9 mouse cellular contexts compared by ENCODE assay signal in the genomic region with DNA sequence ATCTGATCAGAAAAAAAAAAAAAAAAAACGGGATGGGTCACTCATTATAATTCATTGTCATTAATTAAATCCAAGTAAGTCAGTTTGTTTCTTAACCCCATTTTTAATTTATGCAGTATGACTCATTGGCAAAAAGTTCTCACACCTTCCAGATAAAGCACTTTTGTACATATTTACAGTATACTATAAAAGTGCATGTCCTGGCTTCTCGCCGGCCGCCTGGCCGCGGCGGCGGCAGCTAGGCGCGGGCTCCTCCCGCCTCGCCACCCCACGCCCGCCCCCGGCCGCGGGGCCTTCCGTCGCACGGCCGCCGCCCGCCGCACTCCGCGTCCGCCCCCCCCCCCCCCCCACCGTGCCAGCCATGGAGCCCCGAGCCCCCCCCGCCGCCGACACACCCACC. TPM values are rescaled to one million over a fixed set of nuclear protein-coding genes. Genes with fewer than 3 reads are reported as not detected.
DNase-seq lines count a peak whose midpoint lies in the region; ATAC-seq and TF ChIP-seq lines count a peak whose summit lies in the region.
"Had no signal": no experiment of that assay in that cellular context is flagged by ENCODE, and none has a peak within 500 bp of the region (broad histone marks: within the 10 kb centered on the region; RNA-seq: fewer than 3 reads in every experiment).

No protein-coding gene starts in this region.

- peak; percentile 13; the same call in 1 of the 2 replicates for ATAC-seq in kidney, postnatal 0 days (replicated peaks; ENCODE audit: low FRiP score, low read depth)
- ATAC-seq in forebrain, embryonic 12.5 days (ENCODE audit: low FRiP score), result peak; percentile 61; the same call in 1 of the 2 replicates
- no peak for ATAC-seq in limb, embryonic 14.5 days (ENCODE audit: low FRiP score, low read depth)
- ATAC-seq in megakaryocyte-erythroid progenitor cell, adult 5-6 weeks (replicated peaks; ENCODE audit: low FRiP score, low TSS enrichment, poor library complexity, severe bottlenecking), result no peak

- peak overlapping the region; percentile 33 for H3K4me3 ChIP-seq in kidney, postnatal 0 days (replicated peaks; ENCODE audit: low read depth, low read length)
- H3K4me3 ChIP-seq in forebrain, embryonic 12.5 days (replicated peaks), result peak overlapping the region; percentile 35
- peak overlapping the region; percentile 30 for H3K4me3 ChIP-seq in limb, embryonic 14.5 days (replicated peaks; ENCODE audit: low read length)
- H3K4me3 ChIP-seq in small intestine, adult 2 months (ENCODE audit: low read depth, low read length), result peak overlapping the region; percentile 44; the same call in 1 of the 2 replicates

- H3K4me1 ChIP-seq in kidney, postnatal 0 days (replicated peaks; ENCODE audit: insufficient read depth, low read length), result no peaks in the 10 kb centered on the region
- no peaks in the 10 kb centered on the region for H3K4me1 ChIP-seq in forebrain, embryonic 12.5 days
- H3K4me1 ChIP-seq in limb, embryonic 14.5 days (ENCODE audit: control insufficient read depth, insufficient read depth, low read length), result no peaks in the 10 kb centered on the region
- H3K4me1 ChIP-seq in small intestine, adult 2 months (ENCODE audit: control insufficient read depth, insufficient read depth, insufficient read length, low read length), result no peaks in the 10 kb centered on the region

- H3K4me2 ChIP-seq in kidney, postnatal 0 days (ENCODE audit: low read length), result peak overlapping the region; percentile 59
- peak overlapping the region; percentile 60 for H3K4me2 ChIP-seq in forebrain, embryonic 12.5 days
- H3K4me2 ChIP-seq in limb, embryonic 14.5 days (replicated peaks; ENCODE audit: low read depth, low read length, severe bottlenecking), result peak overlapping the region; percentile 52

- H3K27me3 ChIP-seq in kidney, postnatal 0 days (ENCODE audit: insufficient read depth, low read length), result no peaks in the 10 kb centered on the region
- H3K27me3 ChIP-seq in forebrain, embryonic 12.5 days, result no peaks in the 10 kb centered on the region
- H3K27me3 ChIP-seq in limb, embryonic 14.5 days (ENCODE audit: control insufficient read depth, insufficient read depth, low read length), result no peaks in the 10 kb centered on the region
- no peaks in the 10 kb centered on the region for H3K27me3 ChIP-seq in small intestine, adult 2 months (ENCODE audit: control insufficient read depth, insufficient read depth, low read length)

- no peak overlapping the region for H3K27ac ChIP-seq in kidney, postnatal 0 days
- H3K27ac ChIP-seq in forebrain, embryonic 12.5 days, result no peak overlapping the region
- no peak overlapping the region for H3K27ac ChIP-seq in limb, embryonic 14.5 days (replicated peaks; ENCODE audit: low read depth, low read length)
- H3K27ac ChIP-seq in small intestine, adult 2 months (ENCODE audit: insufficient read depth, low read depth, low read length), result no peak overlapping the region

- no peaks in the 10 kb centered on the region for H3K9me3 ChIP-seq in kidney, postnatal 0 days (replicated peaks; ENCODE audit: low read length)
- 0 out of 2 replicates have a peak, but pooled peaks cover 4% of the 10 kb centered on the region for H3K9me3 ChIP-seq in forebrain, embryonic 12.5 days
- no peaks in the 10 kb centered on the region for H3K9me3 ChIP-seq in limb, embryonic 14.5 days (ENCODE audit: control insufficient read depth, low read length)

- no peaks in the 10 kb centered on the region for H3K36me3 ChIP-seq in kidney, postnatal 0 days (ENCODE audit: insufficient read depth, low read length)
- H3K36me3 ChIP-seq in forebrain, embryonic 12.5 days (replicated peaks), result no peaks in the 10 kb centered on the region
- H3K36me3 ChIP-seq in limb, embryonic 14.5 days (ENCODE audit: control insufficient read depth, insufficient read depth, low read length), result no peaks in the 10 kb centered on the region
- H3K36me3 ChIP-seq in small intestine, adult 2 months (ENCODE audit: control insufficient read depth, insufficient read depth, low read length), result no peaks in the 10 kb centered on the region

- WGBS in kidney, postnatal 0 days, result 11% methylated on average over 26 of the region's 32 CpGs
- WGBS in forebrain, embryonic 12.5 days, result 19% methylated on average over 21 of the region's 32 CpGs
- 13% methylated on average over 25 of the region's 32 CpGs for WGBS in limb, embryonic 14.5 days
- 5% methylated on average over 32 of the region's 32 CpGs for WGBS in small intestine, adult 2 months

- DNase-seq in kidney, postnatal 0 days (ENCODE audit: low spot score), result peak; percentile 17
- no peak for DNase-seq in kidney, adult 9 months
- no peak for DNase-seq in limb, embryonic 14.5 days (ENCODE audit: low spot score)
- no peak for DNase-seq in gastrocnemius, adult 8-10 months (ENCODE audit: low spot score in 2 of 2)
- DNase-seq in layer of hippocampus, adult 9-10 months (ENCODE audit: low spot score), result no peak

- no peak for TF ChIP-seq CTCF in kidney, postnatal 0 days (IDR thresholded peaks at IDR 0.05; ENCODE audit: low read depth)
- TF ChIP-seq CTCF in small intestine, adult 2 months (IDR thresholded peaks at IDR 0.05; ENCODE audit: extremely low read depth, insufficient read length, insufficient replicate concordance, low read depth, low read length), result no peak

- 0 out of 2 replicates have a peak overlapping the region, but pooled peaks have one; percentile 31 for H3K9ac ChIP-seq in kidney, postnatal 0 days (ENCODE audit: low read depth, low read length)
- peak overlapping the region; percentile 42; the same call in 1 of the 2 replicates for H3K9ac ChIP-seq in forebrain, embryonic 12.5 days
- H3K9ac ChIP-seq in limb, embryonic 14.5 days (ENCODE audit: low read depth, low read length, severe bottlenecking), result peak overlapping the region; percentile 25; the same call in 1 of the 2 replicates

- TF ChIP-seq POLR2A in limb, embryonic 14.5 days (IDR thresholded peaks at IDR 0.05; ENCODE audit: borderline replicate concordance, extremely low read depth, insufficient read depth, insufficient read length), result no peak
- TF ChIP-seq POLR2A in small intestine, adult 2 months (IDR thresholded peaks at IDR 0.05; ENCODE audit: low read depth, low read length), result no peak

RNA-seq across cellular contexts. Expression of a gene that starts 27.1 kb away (rescaled TPM):
- polyA plus RNA-seq in kidney, postnatal 0 days (2015; fragmentation: Nextera tagmentation; extraction: Ambion mirVana), result 6.1 and 6.7 TPM in 2 replicates
- polyA plus RNA-seq in forebrain, embryonic 12.5 days (2016; fragmentation: Nextera tagmentation; extraction: Ambion mirVana), result 12.3 and 13.9 TPM in 2 replicates
- polyA plus RNA-seq in limb, embryonic 14.5 days (2012; rRNA removed), result 2.7 and 6.3 TPM in 2 replicates
- polyA plus RNA-seq in limb, embryonic 14.5 days (2014; fragmentation: Nextera tagmentation; extraction: Ambion mirVana), result 9.7 and 10.6 TPM in 2 replicates
- not detected in 2 replicates for polyA plus RNA-seq in small intestine, adult 2 months (2012; rRNA removed)
- under 1 TPM; 0.22 to 0.60 (median 0.44) TPM for total RNA-seq in gastrocnemius, adult 8-10 months (2022)
- total RNA-seq in megakaryocyte-erythroid progenitor cell, adult 5-6 weeks (2014; fragmentation: Nextera tagmentation), result 2.2 and 3.2 TPM in 2 replicates
- 0.75 and 2.4 TPM in 2 replicates for total RNA-seq in megakaryocyte-erythroid progenitor cell, adult 5-6 weeks (2017)

RNA-seq across cellular contexts. Expression of a gene that starts 45.5 kb away (rescaled TPM):
- polyA plus RNA-seq in kidney, postnatal 0 days (2015; fragmentation: Nextera tagmentation; extraction: Ambion mirVana), result 34.4 and 40.9 TPM in 2 replicates
- not detected in 2 replicates for polyA plus RNA-seq in forebrain, embryonic 12.5 days (2016; fragmentation: Nextera tagmentation; extraction: Ambion mirVana)
- polyA plus RNA-seq in limb, embryonic 14.5 days (2012; rRNA removed), result 0.85 and 1.4 TPM in 2 replicates
- 1.5 and 1.8 TPM in 2 replicates for polyA plus RNA-seq in limb, embryonic 14.5 days (2014; fragmentation: Nextera tagmentation; extraction: Ambion mirVana)
- 62.5 and 184 TPM in 2 replicates for polyA plus RNA-seq in small intestine, adult 2 months (2012; rRNA removed)
- total RNA-seq in gastrocnemius, adult 8-10 months (2022), result 100 to 1,000 TPM in 1 of 4 experiments, 10 to 100 TPM in 3; 29.0 to 122 (median 55.0) TPM
- total RNA-seq in megakaryocyte-erythroid progenitor cell, adult 5-6 weeks (2014; fragmentation: Nextera tagmentation), result not detected in 2 replicates
- not detected in 2 replicates for total RNA-seq in megakaryocyte-erythroid progenitor cell, adult 5-6 weeks (2017)
- polyA plus RNA-seq: spleen, adult 2 months had no signal

RNA-seq across cellular contexts. Expression of a gene that starts 52.2 kb away (rescaled TPM):
- polyA plus RNA-seq in kidney, postnatal 0 days (2015; fragmentation: Nextera tagmentation; extraction: Ambion mirVana), result 18.6 and 19.1 TPM in 2 replicates
- polyA plus RNA-seq in forebrain, embryonic 12.5 days (2016; fragmentation: Nextera tagmentation; extraction: Ambion mirVana), result 30.2 and 31.2 TPM in 2 replicates
- polyA plus RNA-seq in limb, embryonic 14.5 days (2012; rRNA removed), result 17.3 and 24.2 TPM in 2 replicates
- 29.4 and 30.4 TPM in 2 replicates for polyA plus RNA-seq in limb, embryonic 14.5 days (2014; fragmentation: Nextera tagmentation; extraction: Ambion mirVana)
- polyA plus RNA-seq in small intestine, adult 2 months (2012; rRNA removed), result 0.08 and 0.09 TPM in 2 replicates
- total RNA-seq in gastrocnemius, adult 8-10 months (2022), result 1 to 10 TPM in 3 of 4 experiments, under 1 TPM in 1; 0.48 to 2.1 (median 1.6) TPM
- 8.7 and 11.7 TPM in 2 replicates for total RNA-seq in megakaryocyte-erythroid progenitor cell, adult 5-6 weeks (2014; fragmentation: Nextera tagmentation)
- 19.7 and 19.8 TPM in 2 replicates for total RNA-seq in megakaryocyte-erythroid progenitor cell, adult 5-6 weeks (2017)

Comparison
In these comparisons a context has a peak if more than half of its experiments do, and no peak if none do; other contexts are left out.
1. ATAC-seq: peak in kidney, postnatal 0 days (single experiment) and forebrain, embryonic 12.5 days (single experiment); none in limb, embryonic 14.5 days (single experiment) and megakaryocyte-erythroid progenitor cell, adult 5-6 weeks (single experiment).
2. RNA of a gene that starts 45.5 kb away (polyA plus RNA-seq): 62.5 to 184 TPM in small intestine, adult 2 months and 34.4 to 40.9 TPM in kidney, postnatal 0 days; 0.85 to 1.8 TPM in limb, embryonic 14.5 days and not detected in forebrain, embryonic 12.5 days; every median in the first group is over 10 times any median in the second.
3. RNA of a gene that starts 52.2 kb away (polyA plus RNA-seq): 30.2 to 31.2 TPM in forebrain, embryonic 12.5 days, 17.3 to 30.4 TPM in limb, embryonic 14.5 days and 18.6 to 19.1 TPM in kidney, postnatal 0 days; 0.08 to 0.09 TPM in small intestine, adult 2 months; every median in the first group is over 10 times any median in the second.
4. Peak in every context shown above with its lines, with median percentiles within 50 percentile points of each other: H3K4me2 ChIP-seq, H3K4me3 ChIP-seq and H3K9ac ChIP-seq.